Mouse (Mus musculus): ENCODE data around the gene Gm20532.

DNA sequence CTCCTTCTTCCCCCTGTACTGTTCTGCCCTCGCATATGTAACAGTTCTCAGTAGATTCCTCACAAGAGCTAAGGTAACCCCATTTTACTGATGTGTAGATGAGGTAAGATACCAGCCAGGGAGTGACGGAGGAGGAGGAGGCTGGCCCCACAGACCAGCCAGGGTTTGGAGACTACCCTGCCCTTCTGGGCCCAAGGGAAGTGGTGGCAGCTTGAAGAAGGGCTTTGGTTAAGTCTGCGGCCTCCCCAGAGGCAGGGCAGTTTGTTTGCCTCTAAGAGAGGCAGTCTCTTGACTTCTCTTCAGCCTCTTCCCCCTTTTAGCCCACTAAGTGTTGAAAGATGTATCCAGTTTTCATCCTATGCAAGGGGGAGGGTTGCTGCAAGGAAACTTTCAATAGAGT lies 20.1 kb downstream of the Gm20532 start:
- TF ChIP-seq GATA1 (IDR thresholded peaks at IDR 0.05; ENCODE audit: low read length) (no peak), TAL1 (IDR thresholded peaks at IDR 0.05; ENCODE audit: low read length) (no peak)
